Mouse (Mus musculus): ENCODE results near the gene Kank1. TPM values are rescaled to one million over a fixed set of nuclear protein-coding genes. Genes with fewer than 3 reads are reported as not detected.

Kank1 gene
- polyA plus RNA-seq, 1 experiment from 2014 or later, result 12.2 TPM

DNA sequence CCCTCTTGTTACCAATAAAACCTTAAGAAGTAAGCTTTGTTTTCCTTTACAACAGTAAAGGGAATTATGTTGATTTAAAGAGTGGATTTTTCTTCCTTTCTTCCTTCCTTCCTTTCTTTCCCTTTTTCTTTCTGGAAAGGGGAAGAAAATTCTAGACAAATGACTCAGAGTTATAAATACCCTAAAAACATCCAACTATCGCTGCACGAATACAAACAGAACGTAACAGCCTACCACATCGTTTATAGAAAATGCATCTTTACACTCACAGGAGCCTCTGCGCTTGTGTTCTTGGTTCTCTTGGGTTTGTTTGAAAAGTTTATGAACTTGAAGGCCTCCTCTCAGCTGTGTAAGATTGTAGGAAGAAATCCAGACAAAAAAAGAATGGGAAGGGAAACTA, 178.7 kb downstream of the Kank1 start:
- DNase-seq (ENCODE audit: low spot score), result no peak
- no peaks in the 10 kb centered on the region for H3K9me3 ChIP-seq (ENCODE audit: control insufficient read depth, low read length)
- WGBS, result 85% methylated on average over 5 of the region's 5 CpGs
- no peaks in the 10 kb centered on the region for H3K36me3 ChIP-seq (replicated peaks; ENCODE audit: control insufficient read depth, insufficient read depth)
- H3K9ac ChIP-seq, result no peak overlapping the region
- H3K4me1 ChIP-seq (replicated peaks; ENCODE audit: control insufficient read depth, insufficient read depth, low read length), result no peaks in the 10 kb centered on the region
- H3K27me3 ChIP-seq (ENCODE audit: control insufficient read depth, insufficient read depth, low read length), result no peaks in the 10 kb centered on the region
- H3K4me2 ChIP-seq (replicated peaks), result no peak overlapping the region
- no peak overlapping the region for H3K27ac ChIP-seq
- no peak for ATAC-seq (ENCODE audit: low FRiP score)
- H3K4me3 ChIP-seq (replicated peaks; ENCODE audit: low read length), result no peak overlapping the region

DNA sequence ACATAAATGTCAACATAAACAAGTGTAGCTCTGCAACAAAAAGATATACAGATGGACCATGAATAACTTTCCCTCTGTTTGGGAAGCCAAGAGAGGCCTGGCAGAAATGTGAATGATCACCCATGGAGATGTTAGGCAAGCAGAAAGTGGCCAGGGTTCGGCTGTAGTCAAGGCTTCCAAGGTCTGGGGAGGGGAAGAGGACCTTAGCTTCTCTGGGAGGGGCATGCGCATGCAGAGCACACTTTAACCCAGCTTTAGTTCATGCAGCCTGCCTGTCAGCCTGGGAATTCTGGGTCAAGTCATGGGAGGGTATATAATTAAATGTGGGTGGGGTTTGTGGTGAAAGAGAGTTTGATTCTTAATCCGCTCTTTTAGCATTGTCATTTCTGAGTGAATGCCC, 180.9 kb downstream of the Kank1 start:
- H3K27me3 ChIP-seq (ENCODE audit: control insufficient read depth, insufficient read depth, low read length), result no peaks in the 10 kb centered on the region

DNA sequence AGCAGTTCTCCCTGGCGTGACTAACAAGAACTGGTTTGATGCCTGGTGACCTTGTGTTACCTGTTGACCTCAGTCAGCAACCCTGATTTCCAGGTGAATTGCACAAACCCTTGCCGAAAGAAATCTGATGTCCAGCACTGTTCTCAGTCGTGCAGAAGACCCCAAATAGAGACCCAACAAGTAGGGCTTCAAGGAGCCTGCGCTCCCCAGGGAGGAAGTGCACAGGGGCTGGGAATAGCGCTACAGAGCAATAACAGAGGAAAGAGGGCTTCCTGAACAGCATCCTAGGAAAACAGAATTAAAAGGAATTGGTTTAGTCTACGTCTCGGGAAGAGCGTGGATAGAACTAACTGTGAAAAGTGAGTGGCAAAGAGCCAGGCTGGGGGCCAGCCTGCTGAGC, 183.2 kb downstream of the Kank1 start:
- Histone ChIP-seq H3K9me3 (ENCODE audit: control insufficient read depth, low read length) (no peaks in the 10 kb centered on the region), H3K36me3 (replicated peaks; ENCODE audit: control insufficient read depth, insufficient read depth) (no peaks in the 10 kb centered on the region), H3K9ac (no peak overlapping the region), H3K4me1 (replicated peaks; ENCODE audit: control insufficient read depth, insufficient read depth, low read length) (no peaks in the 10 kb centered on the region), H3K4me3 (replicated peaks; ENCODE audit: low read length) (no peak overlapping the region), H3K4me2 (replicated peaks) (no peak overlapping the region), H3K27ac (no peak overlapping the region), H3K27me3 (ENCODE audit: control insufficient read depth, insufficient read depth, low read length) (no peaks in the 10 kb centered on the region)
- no peak for DNase-seq (ENCODE audit: low spot score)
- no peak for ATAC-seq (ENCODE audit: low FRiP score)
- WGBS, result 79% methylated on average over 8 of the region's 8 CpGs

More for the DNA sequence above, 180.9 kb downstream of the Kank1 start:
- H3K9me3 ChIP-seq (ENCODE audit: control insufficient read depth, low read length), result no peaks in the 10 kb centered on the region
- WGBS, result 59% methylated on average over 3 of the region's 3 CpGs
- H3K4me3 ChIP-seq (replicated peaks; ENCODE audit: low read length), result no peak overlapping the region
- H3K36me3 ChIP-seq (replicated peaks; ENCODE audit: control insufficient read depth, insufficient read depth), result no peaks in the 10 kb centered on the region
- ATAC-seq (ENCODE audit: low FRiP score) (no peak), DNase-seq (ENCODE audit: low spot score) (no peak)
- H3K4me1 ChIP-seq (replicated peaks; ENCODE audit: control insufficient read depth, insufficient read depth, low read length), result no peaks in the 10 kb centered on the region
- no peak overlapping the region for H3K9ac ChIP-seq
- H3K4me2 ChIP-seq (replicated peaks), result no peak overlapping the region
- no peak overlapping the region for H3K27ac ChIP-seq

DNA sequence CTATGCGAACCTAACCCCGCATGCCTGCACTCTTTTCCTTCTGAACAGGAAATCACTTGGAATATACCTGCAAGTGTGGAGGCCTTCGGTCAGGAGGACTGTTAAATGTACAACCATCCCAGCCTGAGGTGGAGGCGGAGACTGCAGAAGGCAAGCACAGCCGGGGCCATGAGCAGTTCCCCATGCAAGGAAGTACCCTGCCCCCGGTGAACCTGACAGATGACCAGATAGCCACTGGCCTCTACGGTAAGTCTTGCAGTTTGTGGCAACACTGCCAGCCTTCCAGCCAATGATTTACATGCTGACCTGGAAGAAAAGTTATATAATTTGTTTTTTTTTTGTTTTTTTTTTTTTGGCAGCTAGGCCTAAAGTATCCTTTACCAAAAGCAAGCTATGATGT, 185.3 kb downstream of the Kank1 start:
- 94% methylated on average over 7 of the region's 7 CpGs for WGBS
- no peaks in the 10 kb centered on the region for H3K27me3 ChIP-seq (ENCODE audit: control insufficient read depth, insufficient read depth, low read length)
- ATAC-seq (ENCODE audit: low FRiP score) (no peak), DNase-seq (ENCODE audit: low spot score) (no peak)
- no peak overlapping the region for H3K4me3 ChIP-seq (replicated peaks; ENCODE audit: low read length)
- no peak overlapping the region for H3K9ac ChIP-seq
- H3K36me3 ChIP-seq (replicated peaks; ENCODE audit: control insufficient read depth, insufficient read depth), result no peaks in the 10 kb centered on the region
- H3K9me3 ChIP-seq (ENCODE audit: control insufficient read depth, low read length), result no peaks in the 10 kb centered on the region
- H3K4me1 ChIP-seq (replicated peaks; ENCODE audit: control insufficient read depth, insufficient read depth, low read length), result no peaks in the 10 kb centered on the region
- H3K4me2 ChIP-seq (replicated peaks), result no peak overlapping the region
- H3K27ac ChIP-seq, result no peak overlapping the region

DNA sequence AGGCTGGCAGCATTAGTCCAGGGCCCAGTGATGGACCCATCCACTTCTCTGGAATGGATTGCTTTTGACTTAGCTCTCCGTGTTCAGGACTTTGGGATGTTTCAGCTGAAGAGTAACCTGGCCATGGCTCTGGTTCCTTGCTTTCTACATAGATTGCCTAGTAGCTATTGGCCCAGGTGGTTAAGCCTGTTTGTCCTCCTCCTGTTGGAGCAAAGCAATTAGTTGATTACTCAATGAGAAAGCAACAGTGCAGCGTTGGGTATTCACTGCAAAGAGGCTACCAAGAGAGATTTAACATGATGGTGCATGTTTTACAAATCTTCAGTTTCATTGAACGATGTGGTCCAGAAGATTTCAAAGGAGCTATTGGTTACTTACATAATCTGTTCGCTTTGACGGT, 186.6 kb downstream of the Kank1 start:
- DNase-seq (ENCODE audit: low spot score) (no peak), ATAC-seq (ENCODE audit: low FRiP score) (no peak)
- no peak overlapping the region for H3K9ac ChIP-seq
- H3K9me3 ChIP-seq (ENCODE audit: control insufficient read depth, low read length), result no peaks in the 10 kb centered on the region
- H3K4me2 ChIP-seq (replicated peaks), result no peak overlapping the region
- H3K4me3 ChIP-seq (replicated peaks; ENCODE audit: low read length), result no peak overlapping the region
- WGBS, result 95% methylated on average over 5 of the region's 5 CpGs
- H3K27me3 ChIP-seq (ENCODE audit: control insufficient read depth, insufficient read depth, low read length), result no peaks in the 10 kb centered on the region
- no peak overlapping the region for H3K27ac ChIP-seq
- H3K4me1 ChIP-seq (replicated peaks; ENCODE audit: control insufficient read depth, insufficient read depth, low read length), result no peaks in the 10 kb centered on the region
- H3K36me3 ChIP-seq (replicated peaks; ENCODE audit: control insufficient read depth, insufficient read depth), result no peaks in the 10 kb centered on the region

DNA sequence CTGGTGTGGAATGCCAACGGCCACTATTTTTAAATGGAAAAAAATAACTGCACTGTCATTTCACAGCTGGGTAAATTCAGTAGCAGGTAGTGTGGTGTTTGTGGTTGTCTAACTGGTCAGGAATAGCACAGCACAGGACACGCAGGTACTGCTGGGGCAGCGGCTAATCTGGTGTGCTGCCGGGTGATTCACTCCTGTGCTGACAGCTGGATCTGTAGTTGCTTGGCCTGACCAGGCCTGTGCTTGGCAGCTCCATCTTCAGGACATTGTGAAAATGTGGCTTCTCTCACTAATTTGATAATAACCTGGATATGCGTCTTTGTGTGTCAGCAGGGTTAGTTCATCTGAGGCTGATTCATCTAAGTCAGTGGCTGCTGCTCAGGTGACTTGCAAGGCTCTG, 189.7 kb downstream of the Kank1 start:
- ATAC-seq (ENCODE audit: low FRiP score) (no peak), DNase-seq (ENCODE audit: low spot score) (no peak)
- 89% methylated on average over 5 of the region's 5 CpGs for WGBS
- Histone ChIP-seq H3K4me3 (replicated peaks; ENCODE audit: low read length) (no peak overlapping the region), H3K4me2 (replicated peaks) (no peak overlapping the region), H3K36me3 (replicated peaks; ENCODE audit: control insufficient read depth, insufficient read depth) (no peaks in the 10 kb centered on the region), H3K4me1 (replicated peaks; ENCODE audit: control insufficient read depth, insufficient read depth, low read length) (no peaks in the 10 kb centered on the region), H3K27ac (no peak overlapping the region), H3K27me3 (ENCODE audit: control insufficient read depth, insufficient read depth, low read length) (no peaks in the 10 kb centered on the region), H3K9me3 (ENCODE audit: control insufficient read depth, low read length) (no peaks in the 10 kb centered on the region), H3K9ac (no peak overlapping the region)

DNA sequence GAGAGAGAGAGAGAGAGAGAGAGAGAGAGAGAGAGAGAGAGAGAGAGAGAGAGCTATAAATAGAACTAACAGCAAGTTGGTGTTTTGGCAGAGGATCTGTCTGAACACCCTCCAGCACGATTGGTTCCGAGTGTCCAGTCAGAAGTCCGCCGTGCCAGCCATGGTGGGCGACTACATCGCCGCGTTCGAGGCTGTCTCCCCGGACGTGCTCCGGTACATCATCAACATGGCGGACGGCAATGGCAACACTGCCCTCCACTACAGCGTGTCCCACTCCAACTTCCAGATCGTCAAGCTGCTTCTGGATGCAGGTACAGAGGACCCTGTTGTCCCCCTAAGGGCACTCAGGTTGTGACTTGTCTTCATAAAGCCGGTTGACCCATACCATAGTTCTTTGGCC, 191.1 kb downstream of the Kank1 start:
- DNase-seq (ENCODE audit: low spot score) (no peak), ATAC-seq (ENCODE audit: low FRiP score) (no peak)
- Histone ChIP-seq H3K9me3 (ENCODE audit: control insufficient read depth, low read length) (no peaks in the 10 kb centered on the region), H3K4me2 (replicated peaks) (no peak overlapping the region), H3K27ac (no peak overlapping the region), H3K36me3 (replicated peaks; ENCODE audit: control insufficient read depth, insufficient read depth) (no peaks in the 10 kb centered on the region), H3K9ac (no peak overlapping the region), H3K4me3 (replicated peaks; ENCODE audit: low read length) (no peak overlapping the region), H3K4me1 (replicated peaks; ENCODE audit: control insufficient read depth, insufficient read depth, low read length) (no peaks in the 10 kb centered on the region), H3K27me3 (ENCODE audit: control insufficient read depth, insufficient read depth, low read length) (no peaks in the 10 kb centered on the region)
- WGBS, result 98% methylated on average over 17 of the region's 17 CpGs

DNA sequence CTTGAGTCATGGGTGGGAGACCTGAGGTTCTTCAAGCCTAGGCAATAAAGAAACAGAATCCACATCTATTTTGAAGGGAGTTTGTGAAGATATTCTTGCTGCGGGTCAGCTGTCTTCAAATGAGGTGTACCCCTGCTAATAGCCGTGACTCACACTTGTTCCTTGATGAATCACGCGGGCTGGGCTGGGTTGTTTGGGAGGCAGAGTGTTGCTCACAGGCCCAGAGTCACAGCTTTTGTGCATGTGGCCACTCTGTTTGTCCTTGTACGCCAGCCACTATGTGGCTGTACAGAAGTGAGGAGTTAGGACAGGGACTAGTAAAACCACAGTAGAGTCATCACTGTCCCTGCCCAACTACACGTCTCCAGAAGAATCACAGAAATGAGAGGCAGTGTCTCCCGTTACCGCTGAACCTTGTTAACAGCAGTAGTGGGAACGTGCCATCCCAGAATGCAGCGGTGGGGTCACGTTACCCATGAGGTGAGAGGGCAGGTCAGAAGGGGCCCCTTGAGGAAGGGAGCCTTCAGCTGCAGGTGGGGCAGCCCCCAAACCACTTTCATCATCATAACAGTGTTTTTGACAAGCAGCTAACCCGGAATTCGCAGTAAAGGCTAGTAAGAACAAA, 191.7 kb downstream of the Kank1 start:
- no peaks in the 10 kb centered on the region for H3K27me3 ChIP-seq (ENCODE audit: control insufficient read depth, insufficient read depth, low read length)
- no peaks in the 10 kb centered on the region for H3K4me1 ChIP-seq (replicated peaks; ENCODE audit: control insufficient read depth, insufficient read depth, low read length)
- no peaks in the 10 kb centered on the region for H3K36me3 ChIP-seq (replicated peaks; ENCODE audit: control insufficient read depth, insufficient read depth)
- 93% methylated on average over 13 of the region's 13 CpGs for WGBS
- no peak overlapping the region for H3K4me2 ChIP-seq (replicated peaks)
- H3K9ac ChIP-seq, result no peak overlapping the region
- H3K4me3 ChIP-seq (replicated peaks; ENCODE audit: low read length), result no peak overlapping the region
- H3K27ac ChIP-seq, result no peak overlapping the region
- H3K9me3 ChIP-seq (ENCODE audit: control insufficient read depth, low read length), result no peaks in the 10 kb centered on the region
- ATAC-seq (ENCODE audit: low FRiP score) (no peak), DNase-seq (ENCODE audit: low spot score) (no peak)

DNA sequence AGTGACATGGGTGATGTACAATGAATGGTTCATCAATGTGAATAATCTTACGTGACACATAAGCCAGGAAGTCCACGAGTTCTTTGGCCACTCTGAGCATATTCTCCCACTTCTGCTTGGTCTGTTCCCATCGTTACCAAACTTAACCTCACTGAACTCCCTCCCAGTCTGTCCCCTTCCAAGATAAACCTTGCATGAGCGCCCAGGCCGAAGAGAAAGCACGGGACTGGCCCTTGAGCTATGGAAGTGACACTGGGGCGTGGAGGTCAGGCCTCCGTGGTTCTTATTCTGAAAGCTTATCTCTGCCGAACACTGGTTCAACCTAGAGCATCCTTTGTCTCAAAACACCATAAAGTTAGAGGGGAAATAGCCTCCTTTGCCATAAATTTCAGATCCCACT, 194.7 kb downstream of the Kank1 start:
- H3K9me3 ChIP-seq (ENCODE audit: control insufficient read depth, low read length), result no peaks in the 10 kb centered on the region
- no peak overlapping the region for H3K27ac ChIP-seq
- 82% methylated on average over 9 of the region's 9 CpGs for WGBS
- DNase-seq (ENCODE audit: low spot score) (no peak), ATAC-seq (ENCODE audit: low FRiP score) (no peak)
- H3K4me3 ChIP-seq (replicated peaks; ENCODE audit: low read length), result no peak overlapping the region
- no peak overlapping the region for H3K4me2 ChIP-seq (replicated peaks)
- H3K4me1 ChIP-seq (replicated peaks; ENCODE audit: control insufficient read depth, insufficient read depth, low read length), result no peaks in the 10 kb centered on the region
- H3K36me3 ChIP-seq (replicated peaks; ENCODE audit: control insufficient read depth, insufficient read depth), result no peaks in the 10 kb centered on the region
- no peaks in the 10 kb centered on the region for H3K27me3 ChIP-seq (ENCODE audit: control insufficient read depth, insufficient read depth, low read length)
- no peak overlapping the region for H3K9ac ChIP-seq

DNA sequence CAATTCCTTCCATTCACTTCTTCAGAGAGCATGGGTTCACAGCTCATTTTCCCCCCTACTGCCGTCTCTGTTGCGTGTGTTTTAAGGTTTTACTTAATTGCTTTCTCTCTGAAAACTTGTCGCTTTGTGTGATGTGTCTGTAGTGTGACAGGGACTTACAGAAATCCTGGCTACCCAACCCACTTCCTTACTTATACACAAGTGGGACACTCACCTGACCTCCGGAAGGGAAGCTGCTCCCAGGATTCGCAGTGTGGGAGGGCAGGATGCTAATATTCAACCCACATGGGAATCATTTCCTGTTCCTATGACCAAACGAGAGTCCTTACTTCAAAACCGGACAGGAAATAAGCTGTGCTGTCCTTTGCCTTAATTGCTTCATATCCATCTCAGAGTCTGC, 195.1 kb downstream of the Kank1 start:
- Histone ChIP-seq H3K4me2 (replicated peaks) (no peak overlapping the region), H3K27ac (no peak overlapping the region), H3K9ac (no peak overlapping the region), H3K4me1 (replicated peaks; ENCODE audit: control insufficient read depth, insufficient read depth, low read length) (no peaks in the 10 kb centered on the region), H3K36me3 (replicated peaks; ENCODE audit: control insufficient read depth, insufficient read depth) (no peaks in the 10 kb centered on the region), H3K9me3 (ENCODE audit: control insufficient read depth, low read length) (no peaks in the 10 kb centered on the region), H3K4me3 (replicated peaks; ENCODE audit: low read length) (no peak overlapping the region), H3K27me3 (ENCODE audit: control insufficient read depth, insufficient read depth, low read length) (no peaks in the 10 kb centered on the region)
- DNase-seq (ENCODE audit: low spot score) (no peak), ATAC-seq (ENCODE audit: low FRiP score) (no peak)
- 89% methylated on average over 7 of the region's 7 CpGs for WGBS

Data from hindbrain, embryonic 14.5 days (tissue).